Mouse (Mus musculus) CH12.LX (cell line): ENCODE results near the gene Defb13. TPM values are rescaled to one million over a fixed set of nuclear protein-coding genes. Genes with fewer than 3 reads are reported as not detected.

ENCODE experiments used
- DNase-seq: peaks from one replicate; pipeline ENCODE4 v3.0.0-alpha.2; 2013; ENCODE audit errors: extremely low read depth
- H3K27ac ChIP-seq: 2 replicates; pipeline ENCODE4 v1.5.1; 2012; ENCODE audit warnings: low read depth, mild to moderate bottlenecking, control low read depth, moderate library complexity; ENCODE audit not compliant: insufficient read depth
- H3K27me3 ChIP-seq: replicated peaks from 2 replicates; pipeline ENCODE3; 2012; ENCODE audit warnings: inconsistent platforms
- H3K36me3 ChIP-seq, 2 experiments: replicated peaks in 1 of 2; 2 replicates each; pipeline versions ENCODE3 to v1.6.1; 2012; ENCODE audit warnings: inconsistent platforms in 1 of 2, low read length in 1 of 2, mild to moderate bottlenecking in 1 of 2, mixed read lengths in 1 of 2, moderate library complexity in 1 of 2; ENCODE audit not compliant: control insufficient read depth in 1 of 2, insufficient read depth in 1 of 2
- H3K4me1 ChIP-seq, 2 experiments: 2 replicates each; pipeline ENCODE4 v1.6.1; 2012; ENCODE audit warnings: inconsistent platforms in 1 of 2, moderate library complexity in 1 of 2; ENCODE audit not compliant: insufficient read depth in 2 of 2, control insufficient read depth in 1 of 2
- H3K4me2 ChIP-seq: 2 replicates; pipeline ENCODE4 v1.6.1; 2012; ENCODE audit warnings: low read depth, mild to moderate bottlenecking, control low read depth; ENCODE audit not compliant: poor library complexity, insufficient read depth, severe bottlenecking
- H3K4me3 ChIP-seq, 3 experiments: fragments of 150-350 bp in 1 of 3; sonication (generic) in 1 of 3; replicated peaks in 1 of 3; 2 replicates each; pipeline versions ENCODE3 to v1.5.1; 2011 to 2012; ENCODE audit warnings: low read depth in 2 of 3, low read length in 2 of 3, mild to moderate bottlenecking in 2 of 3, moderate library complexity in 2 of 3, control low read depth in 1 of 3, improper control_type of control experiment in 1 of 3, inconsistent platforms in 1 of 3, mixed read lengths in 1 of 3; ENCODE audit not compliant: poor library complexity in 1 of 3
- H3K79me2 ChIP-seq: replicated peaks from 2 replicates; pipeline ENCODE4 v1.6.1; 2012; ENCODE audit warnings: mild to moderate bottlenecking, moderate library complexity; ENCODE audit not compliant: control insufficient read depth, poor library complexity, insufficient read depth, severe bottlenecking; ENCODE audit errors: extremely low read depth
- H3K9ac ChIP-seq: 2 replicates; pipeline ENCODE4 v1.6.1; 2012; ENCODE audit warnings: low read depth, mild to moderate bottlenecking, control low read depth, moderate library complexity; ENCODE audit not compliant: insufficient read depth
- H3K9me3 ChIP-seq: replicated peaks from 2 replicates; pipeline ENCODE3; 2012; ENCODE audit warnings: low read length, inconsistent platforms, mixed read lengths
- BHLHE40 ChIP-seq: IDR thresholded peaks from 2 replicates; pipeline ENCODE4 v1.6.1; 2011; ENCODE audit warnings: mild to moderate bottlenecking, low read depth, low read length, improper control_type of control experiment
- ELF1 ChIP-seq: IDR thresholded peaks from 2 replicates; pipeline ENCODE4 v1.6.1; 2014; ENCODE audit warnings: low read depth, mild to moderate bottlenecking, inconsistent platforms, low read length, improper control_type of control experiment
- GABPA ChIP-seq: IDR thresholded peaks from 2 replicates; pipeline ENCODE4 v1.6.1; 2012; ENCODE audit warnings: low read depth, low read length, improper control_type of control experiment, inconsistent platforms; ENCODE audit not compliant: insufficient replicate concordance
- HCFC1 ChIP-seq: IDR thresholded peaks from 2 replicates; pipeline ENCODE4 v1.6.1; 2012; ENCODE audit warnings: low read depth, mild to moderate bottlenecking, inconsistent platforms, low read length, improper control_type of control experiment
- JUND ChIP-seq: conservative IDR thresholded peaks from 2 replicates; pipeline ENCODE4 v1.6.1; 2011; ENCODE audit warnings: low read depth, low read length, improper control_type of control experiment
- KAT2A ChIP-seq: IDR thresholded peaks from 2 replicates; pipeline ENCODE4 v1.6.1; 2012; ENCODE audit warnings: low read length, improper control_type of control experiment, inconsistent platforms; ENCODE audit not compliant: insufficient replicate concordance
- MEF2A ChIP-seq: IDR thresholded peaks from 2 replicates; pipeline ENCODE4 v1.6.1; 2014; ENCODE audit warnings: low read depth, mild to moderate bottlenecking, inconsistent platforms, low read length, improper control_type of control experiment, borderline replicate concordance
- MXI1 ChIP-seq: IDR thresholded peaks from 2 replicates; pipeline ENCODE4 v1.6.1; 2011; ENCODE audit warnings: mild to moderate bottlenecking, low read depth, low read length, improper control_type of control experiment
- NELFE ChIP-seq: IDR thresholded peaks from 2 replicates; pipeline ENCODE4 v1.6.1; 2011; ENCODE audit warnings: low read depth, low read length, improper control_type of control experiment
- NRF1 ChIP-seq: IDR thresholded peaks from 2 replicates; pipeline ENCODE4 v1.6.1; 2014; ENCODE audit warnings: low read depth, mild to moderate bottlenecking, inconsistent platforms, low read length, improper control_type of control experiment, moderate library complexity
- PAX5 ChIP-seq: IDR thresholded peaks from 2 replicates; pipeline ENCODE4 v1.6.1; 2012; ENCODE audit warnings: low read length, inconsistent platforms, mixed read lengths
- POLR2AphosphoS2 ChIP-seq: IDR thresholded peaks from 2 replicates; pipeline ENCODE4 v1.6.1; 2011; ENCODE audit warnings: low read depth, low read length, improper control_type of control experiment
- SIN3A ChIP-seq: IDR thresholded peaks from 2 replicates; pipeline ENCODE4 v1.6.1; 2012; ENCODE audit warnings: low read length, improper control_type of control experiment, inconsistent platforms
- TCF12 ChIP-seq: IDR thresholded peaks from 2 replicates; pipeline ENCODE4 v1.6.1; 2014; ENCODE audit warnings: low read depth, mild to moderate bottlenecking, inconsistent platforms, low read length, improper control_type of control experiment
- UBTF ChIP-seq: IDR thresholded peaks from 2 replicates; pipeline ENCODE4 v1.6.1; 2012; ENCODE audit warnings: low read depth, mild to moderate bottlenecking, inconsistent platforms, low read length, improper control_type of control experiment, moderate library complexity
- dilution Hi-C: fragments of 300-500 bp; cut with MboI; formaldehyde crosslinking; loops from 2 replicates; pipeline ENCODE4 v1.14.3; 2020; ENCODE audit warnings: low sequenced_read_pairs; ENCODE audit not compliant: extremely low pct_unique_long_range_greater_than_20kb, extremely low pct_ligation_motif_present
- in situ Hi-C: fragments of 300-500 bp; cut with MboI; formaldehyde crosslinking; loops from 3 replicates; pipeline ENCODE4 v1.14.3; 2019; ENCODE audit warnings: low sequenced_read_pairs, low pct_ligation_motif_present, low pct_unique_long_range_greater_than_20kb, mixed read lengths
- polyA plus RNA-seq: library from polyadenylated mRNA; unstranded; fragments of >175 nt; gene quantifications from 2 replicates; pipeline ENCODE4 v1.2.1, GENCODE M21; 2012; ENCODE audit warnings: low read depth; ENCODE audit not compliant: insufficient read length
- total RNA-seq, 2 experiments: library from RNA; depleted of rRNA; stranded (reverse); fragments of 300-350 nt in 1 of 2; fragments of >200 nt in 1 of 2; gene quantifications; 2 replicates each; pipeline ENCODE4 v1.2.3; 2012 to 2014

The Defb13 gene
- total and polyA plus RNA-seq, 3 experiments = not detected

GRCm38 (mm10) chr8:21958414-21958813 is 11.9 kb downstream of the Defb13 start, which contains the start of gene Fam90a1a:
TSS of gene Fam90a1a (plus strand) at chr8:21958714.
- H3K4me3 ChIP-seq = no peak within 1 kb of the TSS
- no peak within 1 kb of the TSS for H3K9ac ChIP-seq
- H3K36me3 ChIP-seq = no peaks in the 10 kb centered on the region
- dilution Hi-C loops = no loop called here
- no peak within 1 kb of the TSS for H3K27ac ChIP-seq
- TF ChIP-seq POLR2AphosphoS2 (no peak), NELFE (no peak), BHLHE40 (no peak)
- no peak within 1 kb of the TSS for H3K4me2 ChIP-seq
- H3K4me1 ChIP-seq = no peaks in the 10 kb centered on the region
- in situ Hi-C loops = loop anchor here (25.0 kb wide), 1 partner anchor 196 kb away; no protein-coding TSS in a partner anchor
- no peaks in the 10 kb centered on the region for H3K79me2 ChIP-seq
- H3K9me3 ChIP-seq = no peaks in the 10 kb centered on the region
- no peak for DNase-seq
- H3K27me3 ChIP-seq = peaks cover 59% of the 10 kb centered on the region

DNA sequence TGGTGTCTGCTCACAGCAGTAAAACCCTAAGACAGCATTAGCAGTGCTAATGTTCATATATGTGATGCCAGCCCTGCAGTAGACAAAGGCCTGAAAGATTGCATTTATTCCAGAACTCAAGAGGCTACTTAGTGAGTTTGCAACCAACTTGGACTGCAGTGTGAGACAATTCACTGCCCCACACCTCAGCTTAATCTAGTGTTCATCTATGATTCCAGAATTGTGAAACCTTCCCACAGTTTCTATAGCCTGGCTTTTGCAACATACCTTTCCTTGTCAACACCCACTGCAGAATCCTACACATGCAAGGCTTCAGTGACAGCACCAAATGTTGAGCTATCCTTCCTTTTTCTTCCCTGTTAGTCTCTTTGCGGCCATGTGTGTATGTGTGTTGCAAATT is 20.1 kb downstream of the Defb13 start:
- H3K36me3 ChIP-seq = no peaks in the 10 kb centered on the region
- dilution Hi-C loops = no loop called here
- TF ChIP-seq KAT2A = no peak
- no peak for TF ChIP-seq MEF2A
- no peak for TF ChIP-seq PAX5
- TF ChIP-seq NRF1 = no peak
- no peak for TF ChIP-seq MXI1
- TF ChIP-seq GABPA = no peak
- no peak for TF ChIP-seq SIN3A
- no peak for TF ChIP-seq BHLHE40
- no peak for TF ChIP-seq JUND
- TF ChIP-seq UBTF = no peak
- no peak for TF ChIP-seq TCF12
- no peak for TF ChIP-seq HCFC1
- no peak for TF ChIP-seq ELF1
- no peak overlapping the region for H3K27ac ChIP-seq
- in situ Hi-C loops = loop anchor here (25.0 kb wide), 1 partner anchor 204 kb away; no protein-coding TSS in a partner anchor
- no peak for DNase-seq
- H3K9ac ChIP-seq = no peak overlapping the region
- H3K4me2 ChIP-seq = no peak overlapping the region
- H3K79me2 ChIP-seq = no peaks in the 10 kb centered on the region
- H3K27me3 ChIP-seq = peaks cover 85% of the 10 kb centered on the region
- no peaks in the 10 kb centered on the region for H3K4me1 ChIP-seq
- no peaks in the 10 kb centered on the region for H3K9me3 ChIP-seq
- no peak overlapping the region for H3K4me3 ChIP-seq
